Mouse (Mus musculus) kidney, postnatal 36 days (tissue): ENCODE measurements around the gene Pgghg.
A peak's percentile ranks its signal among the peaks of the same experiment; 100 is the strongest.

Source experiments
- DNase-seq, 2 experiments: peaks; one replicate each; pipeline ENCODE4 v3.0.0; 2021 to 2022; ENCODE audit warnings: mixed read lengths in 2 of 2

The Pgghg gene

DNA sequence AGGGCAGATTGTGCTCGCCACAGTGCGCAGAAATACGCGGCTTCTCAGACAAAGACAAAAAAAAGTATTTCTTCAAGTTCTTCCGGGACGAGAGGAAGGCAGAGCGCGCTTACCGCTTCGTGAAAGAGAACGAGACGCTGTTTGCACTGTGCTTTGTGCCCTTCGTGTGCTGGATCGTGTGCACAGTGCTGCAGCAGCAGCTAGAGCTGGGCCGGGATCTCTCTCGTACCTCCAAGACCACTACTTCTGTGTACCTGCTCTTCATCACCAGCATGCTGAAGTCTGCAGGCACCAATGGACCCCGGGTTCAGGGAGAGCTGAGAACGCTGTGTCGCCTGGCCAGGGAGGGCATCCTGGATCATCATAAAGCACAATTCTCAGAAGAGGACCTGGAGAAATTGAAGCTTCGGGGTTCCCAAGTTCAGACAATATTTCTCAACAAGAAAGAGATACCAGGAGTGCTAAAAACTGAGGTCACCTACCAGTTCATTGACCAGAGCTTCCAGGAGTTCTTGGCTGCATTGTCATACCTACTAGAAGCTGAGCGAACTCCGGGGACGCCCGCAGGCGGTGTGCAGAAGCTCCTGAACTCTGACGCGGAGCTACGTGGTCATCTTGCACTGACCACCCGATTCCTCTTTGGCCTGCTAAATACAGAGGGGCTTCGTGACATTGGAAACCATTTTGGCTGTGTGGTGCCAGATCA lies 18.0 kb upstream of the Pgghg start:
- DNase-seq: peak in 1 of 2 experiments; percentile 45

DNA sequence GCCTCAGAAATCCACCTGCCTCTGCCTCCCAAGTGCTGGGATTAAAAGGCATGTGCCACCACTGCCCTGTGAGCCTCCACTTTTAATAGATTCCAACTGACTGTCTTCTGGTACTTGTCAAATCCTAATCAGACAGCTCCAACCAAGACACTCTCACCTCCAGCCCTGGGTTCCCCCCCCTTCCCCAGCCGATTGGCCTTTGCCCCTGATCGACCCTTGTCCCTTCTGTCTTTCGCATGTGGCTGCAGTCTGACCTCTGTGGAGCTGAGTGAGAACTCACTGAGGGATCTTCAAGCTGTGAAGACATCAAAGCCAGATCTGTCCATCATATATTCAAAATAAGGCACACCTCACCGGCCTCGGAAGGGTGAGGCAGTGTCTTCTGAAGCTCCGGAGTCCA lies 14.0 kb upstream of the Pgghg start:
- peak in 1 of 2 experiments; percentile 53 for DNase-seq

DNA sequence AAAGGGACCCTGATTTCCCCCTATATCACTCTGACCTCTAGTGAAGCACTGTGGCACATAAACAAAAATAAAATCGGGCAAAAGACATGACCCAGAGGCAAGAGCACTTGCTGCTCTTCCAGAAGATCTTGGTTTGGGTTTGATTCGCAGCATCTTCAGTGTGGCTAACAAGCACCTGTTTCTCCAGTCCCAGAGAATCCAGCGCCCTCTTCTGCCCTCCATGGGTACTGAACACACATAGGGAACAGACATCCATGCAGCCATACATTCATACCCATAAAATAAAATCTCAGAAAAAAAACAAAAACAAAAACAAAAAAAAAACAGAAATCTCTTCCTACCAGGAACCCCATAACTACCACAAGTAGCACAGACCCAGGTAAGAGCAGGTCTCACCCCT lies 2.8 kb upstream of the Pgghg start:
- peak; percentile 39 to 69 for DNase-seq

DNA sequence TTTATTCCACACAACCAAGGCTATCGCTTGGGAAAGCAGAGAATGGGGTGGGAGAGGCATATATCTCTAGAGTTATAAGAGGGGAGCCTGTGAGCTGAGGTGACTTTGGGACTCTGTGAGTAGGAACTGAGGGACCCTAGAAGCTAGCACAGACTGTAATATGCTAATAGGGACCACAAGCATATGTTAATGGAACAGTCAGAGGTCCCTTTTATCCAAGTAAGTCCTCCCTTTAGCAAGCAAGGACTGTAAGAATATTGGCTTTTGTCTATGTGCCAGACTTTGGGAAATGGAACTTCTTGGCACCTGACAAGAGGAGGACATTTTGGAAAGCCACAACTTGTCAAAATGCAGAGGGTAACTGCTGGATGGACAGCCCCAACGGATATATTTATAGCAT lies 2.3 kb upstream of the Pgghg start:
- no peak for DNase-seq

DNA sequence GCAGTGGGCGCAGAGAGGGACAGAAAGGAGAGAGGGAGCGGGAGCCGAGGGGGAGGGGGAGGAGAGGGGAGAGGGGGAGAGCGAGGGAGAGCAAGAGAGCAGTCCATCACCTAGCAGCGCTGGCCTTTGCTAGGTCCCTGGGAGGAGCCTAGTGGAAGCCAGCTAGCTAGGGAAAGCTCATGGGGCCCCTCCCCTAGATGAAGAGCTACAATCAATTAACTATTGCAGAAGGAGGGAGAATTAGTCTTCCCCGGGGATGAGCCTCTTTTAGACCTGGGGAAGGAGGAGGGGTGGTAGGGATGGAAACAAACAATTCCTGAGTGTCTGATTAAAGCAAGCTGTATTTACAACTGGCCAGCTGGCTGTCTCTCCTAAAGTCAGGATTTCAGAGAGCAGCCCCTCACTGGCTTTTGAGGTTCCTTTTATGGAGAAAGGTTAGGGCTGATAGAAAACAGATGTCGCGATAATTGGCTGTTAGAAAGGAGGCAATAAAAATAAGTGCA lies 1.5 kb upstream of the Pgghg start:
- DNase-seq: no peak

DNA sequence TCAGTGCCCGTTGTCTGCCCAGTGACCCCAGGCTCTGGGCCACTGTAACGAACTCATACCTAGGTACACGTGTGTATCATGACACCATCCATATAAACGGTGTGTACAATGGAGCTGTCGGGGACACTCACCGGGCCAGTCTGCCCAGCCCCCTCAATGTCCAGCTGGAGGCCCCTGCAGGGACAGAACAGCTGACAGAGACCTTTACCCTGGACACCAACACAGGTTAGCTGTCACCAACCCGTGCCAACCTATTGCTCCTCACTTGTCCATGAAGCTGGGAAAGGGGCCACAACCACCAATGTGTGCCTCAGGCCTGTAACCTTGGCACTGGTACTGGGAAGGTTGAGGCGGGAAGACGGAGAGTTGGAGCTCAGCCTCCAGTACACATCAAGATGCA lies 1.1 kb downstream of the Pgghg start:
- peak in 1 of 2 experiments; percentile 47 for DNase-seq

DNA sequence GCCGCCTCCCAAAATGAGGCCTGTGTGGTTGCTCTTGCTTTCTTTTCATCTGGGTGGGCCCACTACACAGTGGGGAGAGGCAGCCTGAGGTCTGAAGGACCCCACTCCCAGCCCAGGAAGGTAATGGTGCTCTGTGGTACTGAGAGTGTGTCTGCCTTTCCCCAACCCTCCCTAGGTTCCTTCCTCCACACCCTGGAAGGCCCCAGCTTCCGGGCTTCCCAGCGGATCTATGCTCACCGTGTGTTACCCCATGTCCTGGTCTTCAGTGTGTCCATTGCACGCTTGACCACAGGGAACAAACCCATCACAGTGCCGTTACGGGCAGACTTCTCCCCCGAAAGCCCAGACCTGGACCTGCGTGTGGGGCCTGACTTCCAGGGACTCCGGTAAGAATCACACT lies 1.6 kb downstream of the Pgghg start:
- DNase-seq: no peak

DNA sequence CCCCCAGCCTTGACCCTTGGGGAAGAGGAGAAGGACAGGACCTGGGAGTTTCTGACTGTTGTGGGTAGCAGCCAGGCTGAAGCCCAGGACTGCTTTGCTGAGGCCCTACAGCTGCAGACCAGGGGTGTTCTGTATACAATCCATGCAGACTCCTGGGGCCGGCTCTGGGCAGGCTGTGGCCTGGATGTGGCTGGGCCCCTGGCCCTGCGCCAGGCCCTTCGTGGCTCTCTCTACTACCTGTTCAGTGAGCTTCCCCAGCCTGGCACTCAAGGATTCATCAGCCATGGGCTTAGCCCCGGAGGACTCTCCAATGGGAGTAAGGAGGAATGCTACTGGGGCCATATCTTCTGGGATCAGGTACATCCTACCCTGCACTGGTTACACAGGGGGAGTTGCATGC lies 2.2 kb downstream of the Pgghg start:
- DNase-seq: no peak

DNA sequence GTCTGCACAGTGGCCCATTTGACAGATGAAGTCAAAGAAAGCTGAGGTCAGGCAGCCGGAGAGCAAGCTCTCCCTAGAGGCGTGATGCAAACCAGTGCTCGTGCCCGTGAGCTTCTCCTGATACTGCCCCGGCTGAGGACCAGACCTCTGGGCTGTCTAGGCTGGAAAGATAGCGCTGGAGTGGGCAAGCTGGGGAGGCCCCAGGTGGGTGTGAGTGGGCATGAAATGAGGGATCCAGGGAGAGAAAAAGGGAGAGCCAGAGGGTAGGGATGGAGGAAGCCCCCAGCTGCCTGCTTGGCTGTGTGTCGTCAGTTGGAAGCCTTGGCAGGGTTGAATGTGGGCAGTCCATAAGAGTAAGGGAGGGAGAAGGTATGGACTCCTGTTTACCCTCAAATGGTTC lies 3.0 kb downstream of the Pgghg start:
- DNase-seq: no peak

DNA sequence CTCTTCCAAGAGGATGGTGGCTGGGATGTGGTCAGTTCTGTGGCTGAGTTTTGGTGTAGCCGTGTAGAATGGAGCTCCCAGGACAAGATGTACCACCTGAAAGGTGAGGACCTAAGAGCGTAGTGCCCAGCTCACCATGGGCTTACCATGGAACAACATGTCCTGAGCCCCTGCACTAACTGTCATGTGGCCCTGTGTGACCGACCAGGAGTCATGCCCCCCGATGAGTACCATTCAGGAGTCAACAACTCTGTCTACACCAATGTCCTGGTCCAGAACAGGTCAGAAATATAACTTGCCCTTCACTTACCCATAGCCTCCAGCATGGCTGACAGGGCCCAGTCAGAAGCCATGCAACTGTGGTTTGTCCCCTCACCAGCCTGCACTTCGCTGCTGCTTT lies 4.1 kb downstream of the Pgghg start:
- no peak for DNase-seq

DNA sequence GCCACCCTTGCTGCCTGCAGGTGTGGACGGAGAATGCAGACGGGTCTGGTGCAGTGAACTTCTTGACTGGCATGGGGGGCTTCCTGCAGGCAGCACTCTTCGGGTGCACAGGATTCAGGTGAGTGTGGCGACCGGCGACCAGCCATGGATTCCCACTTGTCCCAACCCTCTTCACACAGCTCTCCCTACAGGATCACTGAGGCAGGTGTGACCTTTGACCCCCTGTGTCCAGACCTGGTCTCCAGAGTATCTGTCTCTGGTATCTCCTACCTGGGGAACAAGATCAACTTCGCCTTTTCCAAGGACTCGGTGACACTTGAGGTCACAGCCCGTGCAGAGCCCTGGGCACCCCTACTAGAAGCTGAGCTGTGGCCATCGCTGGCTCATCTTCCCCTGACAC lies 5.1 kb downstream of the Pgghg start:
- no peak for DNase-seq

DNA sequence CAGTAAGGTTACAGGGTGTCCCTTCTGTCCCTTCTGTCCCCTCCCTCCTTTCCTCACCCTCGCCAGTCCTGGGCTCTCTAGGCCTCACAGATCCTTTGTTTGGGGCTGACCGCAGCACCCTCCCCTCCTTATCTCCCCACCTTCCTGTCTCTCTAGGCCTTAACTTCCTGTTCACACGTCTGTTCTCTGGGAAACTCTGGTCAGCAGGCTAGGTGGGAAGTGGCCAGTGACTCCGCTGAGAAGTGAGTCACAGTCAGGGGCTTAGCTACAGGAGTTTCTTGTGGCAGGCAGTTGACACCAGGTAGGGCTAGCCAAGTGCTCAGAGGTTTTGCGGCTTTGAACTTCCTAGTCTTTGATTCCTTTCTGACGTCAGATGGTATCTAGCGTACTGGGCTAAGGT lies 5.8 kb downstream of the Pgghg start:
- DNase-seq: no peak

DNA sequence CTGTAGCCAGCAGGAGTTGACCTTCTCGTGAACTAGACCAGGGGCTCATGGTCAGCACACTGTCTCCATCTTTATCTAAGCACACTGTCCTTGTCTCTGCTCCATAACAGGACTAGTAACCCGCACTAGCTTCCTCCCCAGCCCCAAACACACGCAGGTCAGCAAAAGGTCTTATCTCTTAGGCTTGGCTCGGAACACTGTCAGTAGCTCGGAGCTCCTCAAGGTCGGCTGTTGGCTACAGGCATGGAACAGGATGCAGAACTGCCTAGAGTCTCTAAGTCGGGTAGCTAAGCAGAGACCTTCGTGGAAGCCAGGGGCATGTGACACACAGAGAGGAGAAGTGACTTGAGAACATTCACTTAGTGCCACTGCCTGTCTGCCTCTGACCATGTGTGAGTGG lies 7.0 kb downstream of the Pgghg start:
- DNase-seq: no peak

DNA sequence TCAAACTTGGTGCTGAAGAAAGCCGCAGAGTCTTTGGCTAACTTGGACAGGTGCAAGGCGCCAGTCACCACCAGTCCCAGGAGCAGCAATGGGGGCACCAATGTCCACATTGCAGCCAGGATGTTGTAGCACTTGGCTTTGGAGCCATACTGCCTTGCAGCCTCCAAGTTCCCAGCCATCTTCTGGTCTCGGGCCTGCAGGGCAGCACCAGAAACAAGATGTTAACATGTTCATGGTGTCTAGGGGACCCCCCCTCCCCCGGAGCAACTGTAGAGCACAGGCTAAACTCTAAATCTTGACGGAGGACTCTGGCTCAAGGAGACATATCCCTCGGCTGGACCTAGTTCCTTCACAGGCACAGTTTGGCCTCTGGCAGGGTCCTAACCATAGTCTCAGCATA lies 8.1 kb downstream of the Pgghg start:
- DNase-seq: no peak

DNA sequence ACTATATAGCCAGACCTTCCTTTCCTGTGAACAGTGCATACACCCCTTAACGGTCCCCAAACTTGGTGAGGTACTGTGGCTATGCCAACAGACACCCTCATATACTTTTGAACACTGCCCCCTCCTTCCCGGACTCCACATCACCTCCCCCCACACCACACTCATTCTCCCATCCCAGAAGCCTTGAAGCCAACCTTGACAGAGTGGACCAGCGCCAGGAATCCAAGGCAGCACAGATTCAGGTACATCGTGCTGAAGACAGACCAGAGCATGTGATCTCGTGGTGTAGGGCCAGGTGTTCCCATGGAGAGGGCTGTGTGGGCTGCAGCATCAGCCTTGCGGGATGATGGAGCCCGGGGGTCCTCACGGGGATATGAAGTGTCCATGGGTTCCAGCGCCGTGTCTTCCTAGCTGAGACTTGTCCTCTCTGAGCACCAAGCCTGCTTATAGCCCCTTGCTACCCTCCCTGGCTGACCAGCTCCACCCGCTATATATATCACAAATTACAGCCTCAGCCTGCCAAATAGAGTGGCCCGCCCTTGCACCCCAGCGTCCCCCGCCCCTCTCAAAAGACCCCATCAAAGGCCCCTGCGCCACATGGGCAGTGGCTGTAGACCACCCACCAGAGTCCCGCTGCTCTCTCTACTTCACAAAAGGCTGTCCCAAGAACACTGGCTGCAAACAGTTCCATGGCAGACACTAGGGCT lies 8.8 kb downstream of the Pgghg start, which contains the start of gene Ifitm5:
Gene Ifitm5 (minus strand): TSS at position 468 of the 707 bp plus-strand sequence.
- no peak for DNase-seq

DNA sequence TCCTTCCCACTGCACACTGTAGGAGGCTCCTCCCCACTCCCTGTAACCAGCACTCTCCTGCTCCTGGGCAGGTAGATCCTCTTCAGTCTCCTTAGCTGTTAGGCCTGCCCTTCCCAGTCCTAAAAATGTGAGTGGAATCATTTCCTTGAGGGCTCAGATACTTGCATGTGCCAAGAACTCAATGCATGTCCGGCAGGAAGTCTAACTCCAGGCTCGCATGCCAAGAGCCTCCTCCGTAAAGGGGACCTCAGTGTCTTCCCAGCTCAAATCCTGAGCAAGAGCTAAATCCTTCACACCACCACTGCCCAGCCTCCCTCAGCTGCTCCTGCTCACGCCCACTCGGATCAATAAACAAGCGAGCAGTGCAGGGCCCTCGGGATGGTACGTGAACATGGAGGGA lies 9.9 kb downstream of the Pgghg start:
- peak; percentile 66 to 69 for DNase-seq

DNA sequence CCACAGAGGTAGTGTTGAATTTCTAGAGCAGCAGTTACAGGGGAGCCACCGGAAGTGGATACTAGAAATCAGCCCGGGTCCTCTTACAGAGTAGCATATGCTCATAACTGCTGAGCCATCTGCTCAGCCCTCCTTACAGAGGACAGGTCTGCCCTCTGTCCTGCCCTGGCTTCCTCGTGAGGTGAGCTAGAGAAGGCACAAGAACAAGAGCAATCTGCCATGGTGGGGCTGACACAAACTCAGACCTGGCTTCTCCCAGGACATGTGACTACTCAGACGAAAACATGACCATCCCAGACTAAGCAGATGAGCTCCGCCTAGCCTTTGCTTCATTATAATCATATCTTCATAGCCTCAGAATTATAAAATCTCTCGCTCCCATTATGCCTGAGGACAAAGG lies 10.6 kb downstream of the Pgghg start:
- no peak for DNase-seq

DNA sequence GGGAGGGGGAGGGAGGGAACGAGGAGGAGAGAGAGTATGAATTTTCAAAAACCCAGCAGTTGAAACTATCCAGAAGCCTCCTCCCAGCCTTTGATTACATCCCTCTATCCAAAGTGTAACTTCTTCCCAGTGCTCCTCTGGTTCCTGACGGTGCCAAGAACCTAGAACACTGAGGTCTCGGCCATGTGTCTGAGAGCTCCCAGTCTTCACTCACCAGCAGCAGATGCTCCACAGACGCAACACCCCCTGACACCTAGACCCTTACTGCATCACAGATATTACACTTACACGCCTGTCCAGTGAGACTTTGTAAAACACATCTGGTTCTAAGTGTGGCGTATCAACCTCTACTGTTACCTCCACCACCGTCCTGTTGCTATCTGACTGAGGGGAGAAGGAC lies 11.2 kb downstream of the Pgghg start:
- no peak for DNase-seq

DNA sequence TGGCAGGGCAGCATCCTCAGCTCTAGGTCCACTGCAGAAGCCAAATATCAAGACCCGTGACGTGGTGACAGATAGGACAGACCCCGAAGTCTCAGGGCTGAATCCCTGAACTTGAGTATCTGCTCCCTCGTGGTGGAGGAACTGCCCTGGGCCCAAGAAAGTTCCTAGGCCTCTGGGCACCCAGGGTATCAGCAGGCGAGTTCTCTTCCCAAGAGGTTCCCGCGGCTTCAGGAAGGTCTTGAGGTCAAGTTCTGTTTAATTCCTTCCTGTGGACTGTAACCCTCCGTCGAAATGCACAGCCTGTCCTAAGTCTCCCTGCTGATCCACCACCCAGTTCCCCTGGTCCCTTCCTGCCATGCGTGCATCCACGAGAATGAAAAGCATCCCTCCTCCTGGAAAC lies 11.9 kb downstream of the Pgghg start:
- DNase-seq: no peak

DNA sequence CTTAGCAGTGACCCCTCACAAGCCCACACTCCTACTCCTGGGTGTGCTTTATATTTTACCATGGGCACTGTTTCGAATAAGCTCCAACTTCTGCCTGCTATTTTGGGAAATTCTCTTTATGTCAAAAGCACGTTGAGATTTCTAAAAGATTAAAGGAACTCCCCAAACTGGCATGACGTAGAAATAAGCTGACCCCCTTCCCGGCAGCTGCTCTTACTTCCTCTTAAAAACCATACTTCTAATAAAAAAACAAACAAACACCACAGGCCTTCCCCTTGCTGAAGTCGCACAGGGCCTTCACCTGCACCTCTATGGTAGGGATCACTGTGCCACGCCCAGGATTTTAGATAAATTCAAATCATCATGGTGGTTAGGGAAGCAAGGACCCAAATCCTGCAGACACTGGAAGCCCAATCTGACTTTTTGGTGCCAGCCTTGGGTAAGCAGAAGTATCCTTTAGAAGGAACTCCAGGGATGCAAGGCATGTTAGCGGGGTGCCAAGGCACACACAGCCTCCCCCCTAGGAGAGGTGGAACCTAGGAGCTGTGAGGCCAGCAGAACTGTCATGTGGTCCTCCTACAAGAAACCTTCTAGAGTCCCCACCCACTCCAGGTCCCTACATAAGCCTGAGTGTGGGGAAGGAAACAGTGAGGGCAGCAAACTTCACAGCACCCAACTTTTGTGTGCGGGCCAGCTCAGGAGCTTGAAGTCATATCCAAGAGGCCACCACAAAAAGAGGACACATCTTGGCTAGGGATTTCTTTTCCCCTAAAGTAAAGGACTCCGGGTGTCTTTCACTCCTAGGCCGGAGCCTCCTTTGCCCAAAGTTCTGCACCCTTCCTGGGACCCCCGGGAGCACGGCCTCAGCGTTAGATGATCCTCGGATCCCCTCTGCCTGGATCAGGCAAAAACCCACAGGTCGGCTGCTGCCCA lies 12.9 kb downstream of the Pgghg start:
- DNase-seq: no peak

DNA sequence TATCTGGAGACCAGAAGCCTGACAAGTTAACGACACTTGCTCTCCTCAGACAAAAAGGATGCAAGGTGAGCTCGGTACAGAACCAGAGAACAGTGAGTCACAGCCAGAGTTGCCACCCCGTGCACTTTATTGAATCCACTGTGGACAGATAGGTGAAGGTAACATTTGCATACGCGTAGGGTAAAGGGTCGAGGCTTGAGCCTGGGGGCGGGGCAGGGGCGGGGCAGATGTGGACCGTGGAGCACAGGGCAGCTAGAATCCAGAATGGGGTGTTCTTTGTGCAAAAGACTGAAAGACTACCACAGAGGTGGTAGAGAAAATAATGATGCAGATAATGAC lies 13.5 kb downstream of the Pgghg start:
- DNase-seq: peak in 1 of 2 experiments; percentile 52

DNA sequence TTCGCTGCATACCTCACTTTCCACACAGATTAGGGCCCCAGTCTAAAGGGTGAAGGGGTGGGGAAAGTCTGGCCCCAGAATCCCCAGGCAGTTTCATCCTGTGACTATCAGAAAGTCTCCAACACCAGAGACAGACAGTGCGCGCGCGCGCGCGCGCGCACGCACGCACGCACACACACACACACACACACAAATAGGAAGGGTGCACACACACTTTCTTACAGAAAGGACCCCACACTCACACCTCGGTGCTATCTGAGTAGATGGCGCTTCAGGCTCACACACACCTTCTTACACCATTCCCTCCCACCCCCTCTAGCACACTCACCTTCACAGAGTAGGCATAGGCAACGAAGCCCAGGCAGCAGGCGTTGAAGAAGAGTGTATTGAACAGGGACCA lies 14.2 kb downstream of the Pgghg start:
- DNase-seq: no peak

DNA sequence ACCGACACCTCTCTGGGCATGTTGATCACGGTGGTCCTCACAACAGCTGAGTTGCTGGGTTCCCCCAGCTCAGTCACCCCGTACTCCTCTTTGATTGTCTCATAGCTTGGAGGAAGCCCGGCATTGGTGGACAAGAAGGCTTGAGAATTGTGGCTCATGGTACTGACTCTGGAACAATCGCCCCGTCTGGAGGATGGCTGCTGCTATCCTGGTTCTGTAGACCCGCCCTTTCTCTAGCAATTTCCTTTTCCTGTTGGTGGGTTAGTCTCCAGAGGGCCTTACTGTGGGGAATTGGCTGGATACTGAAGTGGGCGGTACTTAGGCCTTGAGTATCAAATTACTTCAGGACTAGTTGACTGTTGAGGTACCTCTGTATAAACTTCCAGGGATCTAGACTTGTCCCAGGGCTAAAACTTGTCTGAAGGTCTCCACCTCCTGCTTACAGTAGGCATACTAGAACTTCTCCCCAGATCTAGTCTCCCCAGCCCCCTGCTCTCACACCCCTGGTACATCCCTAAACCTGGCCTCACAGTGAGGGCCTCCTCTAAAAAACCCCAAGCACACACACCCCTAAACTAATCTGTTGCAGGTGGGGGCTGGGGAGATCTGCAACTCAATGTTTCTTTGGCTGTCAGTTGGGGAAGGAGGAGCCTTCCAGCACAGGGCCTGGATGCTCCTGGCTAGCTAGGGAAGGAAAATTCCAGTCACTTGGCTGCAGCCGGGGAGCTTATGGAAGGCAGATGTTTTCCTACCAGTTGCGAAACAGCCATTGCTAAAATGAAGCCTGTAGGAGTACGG lies 14.8 kb downstream of the Pgghg start, which contains the start of the genes Gm45717 and Ifitm2:
Gene Gm45717 (minus strand): TSS at position 180 of the 798 bp plus-strand sequence.
Gene Ifitm2 (minus strand): TSS at position 230 of the 798 bp plus-strand sequence.
- peak; percentile 89 to 94 for DNase-seq
